Mouse (Mus musculus) monocyte, adult 2 months (primary cell): Measurements from ENCODE around the gene Trim69.

Experiments
- DNase-seq, 2 experiments: peaks; one replicate each; pipeline ENCODE4 v3.0.0; 2022; ENCODE audit warnings: low spot score in 2 of 2, low read depth in 1 of 2

Gene Trim69

GRCm38 (mm10) chr2:122160680-122161079 lies at the start of gene Trim69:
Trim69 (plus strand) TSS chr2:122160700.
- peak; percentile 35 to 56 for DNase-seq

GRCm38 (mm10) chr2:122116888-122117287 lies 43.6 kb upstream of the Trim69 start:
- no peak for DNase-seq

- peak; percentile 91 to 98 for DNase-seq
Measured at GRCm38 (mm10) chr2:122117961-122118958, 42.2 kb upstream of the Trim69 start, which contains the start of gene Spg11. Spg11 (minus strand) TSS chr2:122118386.

- no peak for DNase-seq
Measured at GRCm38 (mm10) chr2:122125680-122126572, 34.6 kb upstream of the Trim69 start.

- DNase-seq: no peak
Measured at GRCm38 (mm10) chr2:122126765-122127347, 33.6 kb upstream of the Trim69 start.

- no peak for DNase-seq
Measured at GRCm38 (mm10) chr2:122127635-122128034, 32.9 kb upstream of the Trim69 start.

- no peak for DNase-seq
Measured at GRCm38 (mm10) chr2:122132078-122132477, 28.4 kb upstream of the Trim69 start.

GRCm38 (mm10) chr2:122132618-122133017 lies 27.9 kb upstream of the Trim69 start:
- DNase-seq: no peak

- DNase-seq: no peak
Measured at GRCm38 (mm10) chr2:122137839-122138465, 22.5 kb upstream of the Trim69 start.

GRCm38 (mm10) chr2:122140815-122141214 lies 19.7 kb upstream of the Trim69 start:
- DNase-seq: no peak

- DNase-seq: no peak
Measured at GRCm38 (mm10) chr2:122141332-122141967, 19.1 kb upstream of the Trim69 start.

- DNase-seq: no peak
Measured at GRCm38 (mm10) chr2:122143111-122143510, 17.4 kb upstream of the Trim69 start.

- no peak for DNase-seq
Measured at GRCm38 (mm10) chr2:122145756-122146155, 14.7 kb upstream of the Trim69 start.

- DNase-seq: peak in 1 of 2 experiments; percentile 46
Measured at GRCm38 (mm10) chr2:122146687-122147086, 13.8 kb upstream of the Trim69 start.

- peak; percentile 92 to 93 for DNase-seq
Measured at GRCm38 (mm10) chr2:122147508-122148241, 12.8 kb upstream of the Trim69 start, which contains the start of gene B2m. B2m (plus strand) TSS chr2:122147686.

- peak in 1 of 2 experiments; percentile 66 for DNase-seq
Measured at GRCm38 (mm10) chr2:122148242-122148917, 12.1 kb upstream of the Trim69 start.

- DNase-seq: no peak
Measured at GRCm38 (mm10) chr2:122149316-122149715, 11.2 kb upstream of the Trim69 start.

- DNase-seq: no peak
Measured at GRCm38 (mm10) chr2:122149716-122150115, 10.8 kb upstream of the Trim69 start.

- DNase-seq: no peak
Measured at GRCm38 (mm10) chr2:122151221-122151620, 9.3 kb upstream of the Trim69 start.
